Mouse (Mus musculus) urinary bladder, adult 2 months (tissue): ENCODE measurements around the gene Hapln3. TPM values are rescaled to one million over a fixed set of nuclear protein-coding genes. Genes with fewer than 3 reads are reported as not detected.

Source experiments
- DNase-seq: peaks from one replicate; pipeline ENCODE4 v3.0.0; 2022; ENCODE audit warnings: low spot score
- polyA plus RNA-seq: library from polyadenylated mRNA; depleted of rRNA; stranded (reverse); fragments of >200 nt; gene quantifications from 2 replicates; pipeline ENCODE4 v1.2.3, GENCODE M21; 2012; rRNA removed

The Hapln3 gene
- 0.44 and 0.69 TPM in 2 replicates for polyA plus RNA-seq

- DNase-seq = no peak
Measured at GRCm38 (mm10) chr7:79130843-79131444, at the start of gene Hapln3. Hapln3 (minus strand) TSS chr7:79131018.

- no peak for DNase-seq
Measured at GRCm38 (mm10) chr7:79173800-79174199, 43.0 kb upstream of the Hapln3 start.

- DNase-seq = no peak
Measured at GRCm38 (mm10) chr7:79171782-79172181, 41.0 kb upstream of the Hapln3 start.

DNA sequence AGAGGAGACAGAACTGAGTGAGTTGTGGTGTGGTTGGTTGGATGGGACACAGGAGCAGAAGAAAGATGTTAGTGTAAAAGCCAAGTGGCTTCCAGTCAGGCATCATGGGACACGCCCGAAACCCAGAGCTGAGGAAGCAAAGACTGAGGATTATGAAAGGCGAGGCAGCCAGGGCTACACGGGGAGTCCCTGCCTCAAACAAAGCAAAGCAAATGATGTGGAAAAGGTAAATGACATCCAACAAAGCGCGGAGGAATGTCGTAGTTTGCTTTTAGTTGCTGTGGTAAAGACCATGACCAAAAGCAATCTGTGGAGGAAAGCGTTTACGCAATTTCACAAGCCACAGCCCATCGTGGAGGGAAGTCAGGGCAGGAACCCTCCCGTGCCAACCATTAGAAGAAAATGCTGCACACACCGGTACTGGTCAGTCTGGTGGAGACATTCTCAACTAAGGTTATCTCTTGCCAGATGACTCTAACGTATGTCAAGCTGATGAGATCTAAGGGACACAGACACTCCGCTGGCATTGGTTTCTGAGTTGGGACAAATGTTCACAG, 36.3 kb upstream of the Hapln3 start:
- DNase-seq = no peak

GRCm38 (mm10) chr7:79159406-79159805, 28.6 kb upstream of the Hapln3 start:
- no peak for DNase-seq

- no peak for DNase-seq
Measured at GRCm38 (mm10) chr7:79149522-79149921, 18.7 kb upstream of the Hapln3 start.

DNA sequence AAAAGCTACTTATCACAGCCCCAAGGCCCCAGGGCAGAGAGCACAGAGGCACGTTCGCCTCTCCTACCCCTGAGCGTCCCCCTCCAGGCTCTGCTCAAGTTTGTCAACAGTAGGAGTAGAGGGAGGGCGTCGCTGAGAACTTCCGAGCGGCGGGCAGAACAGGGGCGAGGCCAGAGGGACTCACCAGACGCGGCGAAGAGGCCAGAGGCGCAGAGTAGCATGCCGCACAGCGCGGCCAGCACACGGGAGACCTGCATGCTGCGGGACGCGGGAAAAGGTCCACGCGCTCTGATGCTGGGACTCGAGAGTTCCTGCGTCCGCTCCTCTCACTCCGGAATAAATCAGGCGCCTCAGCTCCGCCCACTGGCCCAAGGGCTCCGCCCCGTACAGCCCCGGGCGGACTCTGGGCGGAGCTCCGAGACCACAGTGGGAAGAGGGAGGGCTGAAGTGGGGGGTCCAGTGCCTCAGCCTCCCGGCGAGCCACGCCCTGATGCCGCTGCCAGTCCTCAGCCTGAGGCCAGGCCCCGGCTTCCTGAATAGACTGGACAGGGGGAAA, 18.0 kb upstream of the Hapln3 start, which contains the start of gene Mfge8:
Mfge8 (minus strand) TSS at position 350 of the 556 bp plus-strand sequence.
- peak; percentile 76 for DNase-seq

DNA sequence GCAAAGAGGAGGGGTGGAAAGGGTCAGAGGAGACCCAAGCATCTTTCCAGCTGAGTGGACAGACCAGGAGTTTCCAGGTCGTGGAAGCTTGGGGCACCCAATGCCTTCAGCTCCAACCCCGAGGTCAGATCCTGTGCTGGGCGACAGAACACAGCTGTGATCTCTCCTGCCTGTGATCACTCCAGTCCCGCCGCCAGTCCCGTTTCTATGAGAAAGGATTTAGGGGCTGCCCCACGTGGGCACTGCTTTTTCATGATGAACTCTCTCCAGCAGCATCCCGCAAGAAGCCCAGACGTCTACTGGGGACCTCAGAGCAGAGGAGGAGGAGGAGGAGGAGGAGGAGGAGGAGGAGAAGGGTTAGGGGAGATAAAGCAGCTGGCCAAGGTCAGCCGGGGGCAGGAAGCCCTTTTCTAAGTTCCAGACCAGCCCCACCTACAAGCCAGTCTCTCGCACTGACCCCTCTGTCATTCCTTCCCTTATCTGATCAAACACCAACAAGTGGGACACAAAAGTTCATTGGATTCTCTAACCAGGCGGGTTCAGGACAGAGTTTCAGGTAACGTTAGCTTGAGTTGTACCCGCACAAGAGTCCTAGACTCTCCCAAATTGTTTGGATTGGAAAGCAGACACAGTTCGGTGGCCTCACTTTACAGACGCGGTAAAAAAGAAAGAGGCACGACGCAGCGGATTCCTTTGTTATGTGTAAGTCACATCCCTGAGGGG, 17.3 kb upstream of the Hapln3 start:
- no peak for DNase-seq

- no peak for DNase-seq
Measured at GRCm38 (mm10) chr7:79147011-79147837, 16.4 kb upstream of the Hapln3 start.

DNA sequence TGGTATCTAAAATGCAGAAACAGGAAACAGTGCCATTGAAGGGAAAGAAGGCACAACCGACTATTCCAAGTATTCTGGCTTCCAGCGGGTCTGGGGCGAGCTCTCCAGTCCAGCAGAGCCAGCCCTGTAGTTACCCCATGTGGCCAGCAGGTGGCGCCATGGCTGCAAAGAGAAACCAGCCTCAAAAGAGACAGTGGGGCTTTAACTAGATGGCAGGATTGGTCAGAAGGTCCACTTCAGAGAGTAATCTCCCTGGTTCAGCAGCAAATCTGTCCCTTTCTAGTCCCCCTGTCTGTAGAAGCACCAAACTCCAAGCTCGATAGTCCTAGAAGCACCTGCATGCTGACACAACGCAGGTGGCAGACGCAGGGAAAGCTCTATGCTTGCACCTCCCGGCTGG, 10.1 kb upstream of the Hapln3 start:
- peak; percentile 68 for DNase-seq

DNA sequence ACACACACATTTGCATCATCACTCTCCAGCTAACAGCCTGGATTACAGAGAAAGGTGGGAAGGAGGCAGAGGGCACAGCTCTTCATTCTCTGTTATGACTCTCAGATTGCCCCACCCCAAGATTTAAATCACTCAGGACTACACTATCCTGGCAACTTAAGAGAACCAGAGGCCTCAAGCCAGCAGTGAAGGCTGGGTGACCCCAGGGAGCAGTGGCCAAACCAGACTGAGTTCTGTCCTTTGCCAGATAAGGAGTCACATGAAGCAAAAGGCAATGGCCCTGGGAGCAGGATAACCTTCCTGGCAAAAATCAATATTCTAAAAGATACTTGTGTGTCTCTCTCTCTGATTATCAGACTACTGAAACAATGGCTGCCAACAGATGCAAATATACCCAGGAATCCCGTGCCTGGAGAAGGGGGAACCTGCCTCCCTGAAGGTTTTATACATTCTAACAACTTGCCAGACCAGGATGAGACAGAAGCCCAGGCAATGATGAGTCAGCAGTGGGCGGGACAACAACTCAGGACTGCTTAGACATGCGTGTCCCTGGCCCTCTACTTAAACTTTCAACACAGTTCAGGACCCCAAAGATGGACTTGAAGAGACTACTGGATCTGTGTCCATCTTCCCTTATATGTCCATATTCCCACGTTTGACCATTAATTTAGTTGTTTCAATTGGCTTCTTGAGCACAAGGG, 9.2 kb upstream of the Hapln3 start:
- DNase-seq = no peak

- DNase-seq = no peak
Measured at GRCm38 (mm10) chr7:79139328-79139824, 8.6 kb upstream of the Hapln3 start.

GRCm38 (mm10) chr7:79133391-79133790, 2.6 kb upstream of the Hapln3 start:
- DNase-seq = no peak

GRCm38 (mm10) chr7:79130385-79130784, 433 bp downstream of the Hapln3 start:
- no peak for DNase-seq

GRCm38 (mm10) chr7:79129883-79130282, 935 bp downstream of the Hapln3 start:
- DNase-seq = no peak

- DNase-seq = no peak
Measured at GRCm38 (mm10) chr7:79123465-79123864, 7.4 kb downstream of the Hapln3 start.

GRCm38 (mm10) chr7:79113848-79114247, 17.0 kb downstream of the Hapln3 start:
- DNase-seq = no peak

- DNase-seq = no peak
Measured at GRCm38 (mm10) chr7:79096492-79096891, 34.3 kb downstream of the Hapln3 start.

DNA sequence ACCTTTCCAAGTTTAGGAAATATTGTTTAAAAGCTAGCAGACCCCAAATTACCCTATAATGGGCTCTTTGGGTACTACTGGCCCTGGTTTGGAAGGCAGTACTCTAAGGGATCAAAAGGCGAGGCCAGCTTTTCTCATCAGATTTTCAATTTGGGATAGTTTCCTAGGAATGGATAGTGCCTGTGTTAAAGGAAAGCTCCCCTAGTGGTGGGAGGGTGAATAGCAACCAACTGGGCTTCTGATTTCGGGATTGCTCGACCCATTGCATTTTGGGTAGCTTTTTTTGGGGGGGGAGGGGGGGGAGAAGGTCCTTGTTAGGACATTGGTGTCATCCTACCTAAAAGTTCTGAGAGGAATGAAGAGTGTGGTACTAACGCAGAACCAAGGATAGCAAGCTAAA, 41.7 kb downstream of the Hapln3 start:
- no peak for DNase-seq

GRCm38 (mm10) chr7:79080572-79081399, 50.0 kb downstream of the Hapln3 start:
- DNase-seq = peak; percentile 46
